In the genomic region with DNA sequence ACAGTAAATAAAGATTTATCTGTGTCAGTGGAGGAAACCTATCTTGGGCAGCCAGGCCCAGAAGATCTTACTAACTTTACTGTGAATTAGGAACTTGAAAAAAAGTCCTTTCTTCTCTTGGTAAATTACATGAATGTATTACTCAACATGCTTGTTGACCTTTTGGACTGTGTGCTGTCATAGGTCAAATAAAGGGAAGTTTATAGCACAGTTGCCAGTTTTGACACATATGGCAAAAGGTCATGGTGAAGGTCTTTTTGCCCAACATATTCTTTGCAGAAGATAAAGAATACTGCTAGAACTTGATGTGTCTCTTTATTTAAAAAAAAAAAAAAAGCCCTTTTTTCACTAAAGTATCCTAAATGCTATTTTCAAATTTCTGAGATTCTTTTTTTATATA, we compare ENCODE assay signal across 51 mouse cellular contexts. TPM values are rescaled to one million over a fixed set of nuclear protein-coding genes. Genes with fewer than 3 reads are reported as not detected.
"Had no signal": no experiment of that assay in that cellular context is flagged by ENCODE, and none has a peak within 500 bp of the region (broad histone marks: within the 10 kb centered on the region; RNA-seq: fewer than 3 reads in every experiment).

No protein-coding gene starts in this region.

- H3K4me1 ChIP-seq: heart, embryonic 12.5 days; heart, embryonic 13.5 days; heart, embryonic 15.5 days; hindbrain, embryonic 10.5 days; hindbrain, embryonic 12.5 days; hindbrain, embryonic 13.5 days; hindbrain, embryonic 15.5 days; intestine, embryonic 15.5 days; kidney, embryonic 15.5 days had no signal

- ATAC-seq: hindbrain, embryonic 16.5 days; hindbrain, postnatal 0 days; inflammation-experienced regulatory T-cells, adult 6 months; intestine, embryonic 15.5 days; intestine, embryonic 16.5 days; intestine, postnatal 0 days had no signal

- H3K9me3 ChIP-seq: heart, embryonic 12.5 days; heart, embryonic 15.5 days; hindbrain, embryonic 12.5 days; hindbrain, embryonic 13.5 days; hindbrain, embryonic 15.5 days; intestine, embryonic 15.5 days; kidney, embryonic 15.5 days had no signal

- H3K4me3 ChIP-seq: heart, embryonic 12.5 days; heart, embryonic 13.5 days; heart, embryonic 15.5 days; hindbrain, embryonic 10.5 days; hindbrain, embryonic 12.5 days; hindbrain, embryonic 13.5 days; hindbrain, embryonic 15.5 days; intestine, embryonic 15.5 days; kidney, embryonic 15.5 days; layer of hippocampus, adult 2 months; left cerebral cortex, adult 2 months had no signal

- H3K27ac ChIP-seq: heart, embryonic 13.5 days; heart, embryonic 15.5 days; hindbrain, embryonic 10.5 days; hindbrain, embryonic 12.5 days; hindbrain, embryonic 13.5 days; hindbrain, embryonic 14.5 days; hindbrain, embryonic 15.5 days; hindbrain, postnatal 0 days; intestine, embryonic 15.5 days; kidney, embryonic 15.5 days; kidney, postnatal 0 days; layer of hippocampus, adult 2 months; left cerebral cortex, adult 2 months had no signal

- DNase-seq: heart, postnatal 10 days; heart, postnatal 14 days; heart, postnatal 36 days; heart, postnatal 4 days; kidney, adult 11 months; kidney, adult 18-20 months; kidney, adult 2 months; kidney, adult 8-10 months; kidney, adult 9 months; kidney, postnatal 10 days; kidney, postnatal 14 days; kidney, postnatal 25 days; kidney, postnatal 36 days; kidney, postnatal 4 days; layer of hippocampus, adult 9-11 months; layer of hippocampus, postnatal 36 days had no signal

- H3K9ac ChIP-seq: heart, embryonic 12.5 days; heart, embryonic 13.5 days; heart, embryonic 15.5 days; hindbrain, embryonic 12.5 days; hindbrain, embryonic 13.5 days; hindbrain, embryonic 14.5 days; hindbrain, embryonic 15.5 days; intestine, embryonic 15.5 days; kidney, embryonic 15.5 days had no signal

- H3K27me3 ChIP-seq: heart, embryonic 12.5 days; heart, embryonic 13.5 days; heart, embryonic 15.5 days; hindbrain, embryonic 12.5 days; hindbrain, embryonic 13.5 days; hindbrain, embryonic 15.5 days; intestine, embryonic 15.5 days; kidney, embryonic 15.5 days had no signal

- H3K36me3 ChIP-seq: heart, embryonic 12.5 days; heart, embryonic 13.5 days; heart, embryonic 15.5 days; hindbrain, embryonic 10.5 days; hindbrain, embryonic 12.5 days; hindbrain, embryonic 13.5 days; hindbrain, embryonic 15.5 days; intestine, embryonic 15.5 days; kidney, embryonic 15.5 days had no signal

- H3K4me2 ChIP-seq: heart, embryonic 11.5 days; heart, embryonic 12.5 days; heart, embryonic 13.5 days; heart, embryonic 15.5 days; hindbrain, embryonic 12.5 days; hindbrain, embryonic 13.5 days; hindbrain, embryonic 14.5 days; hindbrain, embryonic 15.5 days; intestine, embryonic 15.5 days; kidney, embryonic 15.5 days had no signal

RNA-seq across cellular contexts. Expression of gene Vmn2r106, which starts 1.6 kb away (rescaled TPM):
- total RNA-seq: heart, postnatal 10 days; heart, postnatal 14 days; heart, postnatal 25 days; heart, postnatal 36 days; heart, postnatal 4 days; hematopoietic stem cell, adult 5-6 weeks; hindbrain, postnatal 0 days; layer of hippocampus, adult 18-20 months; layer of hippocampus, adult 2 months; layer of hippocampus, adult 8-10 months; layer of hippocampus, postnatal 10 days; layer of hippocampus, postnatal 14 days; layer of hippocampus, postnatal 25 days; layer of hippocampus, postnatal 36 days; left cerebral cortex, adult 18-20 months; left cerebral cortex, adult 2 months had no signal
- polyA plus RNA-seq: heart, embryonic 11.5 days; heart, embryonic 12.5 days; heart, embryonic 13.5 days; heart, embryonic 14.5 days; heart, embryonic 15.5 days; heart, embryonic 16.5 days; heart, postnatal 0 days; hindbrain, embryonic 10.5 days; hindbrain, embryonic 11.5 days; hindbrain, embryonic 12.5 days; hindbrain, embryonic 13.5 days; hindbrain, embryonic 14.5 days; hindbrain, embryonic 15.5 days; hindbrain, embryonic 16.5 days; hindbrain, postnatal 0 days; inflammation-experienced regulatory T-cells, adult 6 months; intestine, embryonic 14.5 days; intestine, embryonic 15.5 days; intestine, embryonic 16.5 days; intestine, postnatal 0 days; kidney, adult 2 months; kidney, embryonic 14.5 days; kidney, embryonic 15.5 days; kidney, embryonic 16.5 days; kidney, postnatal 0 days; large intestine, adult 2 months had no signal

RNA-seq across cellular contexts. Expression of gene Vmn2r105, which starts 52.1 kb away (rescaled TPM):
- total RNA-seq: heart, postnatal 10 days; heart, postnatal 14 days; heart, postnatal 25 days; heart, postnatal 36 days; heart, postnatal 4 days; hematopoietic stem cell, adult 5-6 weeks; hindbrain, postnatal 0 days; layer of hippocampus, adult 18-20 months; layer of hippocampus, adult 2 months; layer of hippocampus, adult 8-10 months; layer of hippocampus, postnatal 10 days; layer of hippocampus, postnatal 14 days; layer of hippocampus, postnatal 25 days; layer of hippocampus, postnatal 36 days; left cerebral cortex, adult 18-20 months; left cerebral cortex, adult 2 months had no signal
- polyA plus RNA-seq: heart, embryonic 11.5 days; heart, embryonic 12.5 days; heart, embryonic 13.5 days; heart, embryonic 14.5 days; heart, embryonic 15.5 days; heart, embryonic 16.5 days; heart, postnatal 0 days; hindbrain, embryonic 10.5 days; hindbrain, embryonic 11.5 days; hindbrain, embryonic 12.5 days; hindbrain, embryonic 13.5 days; hindbrain, embryonic 14.5 days; hindbrain, embryonic 15.5 days; hindbrain, embryonic 16.5 days; hindbrain, postnatal 0 days; intestine, embryonic 14.5 days; intestine, embryonic 15.5 days; intestine, embryonic 16.5 days; intestine, postnatal 0 days; kidney, adult 2 months; kidney, embryonic 14.5 days; kidney, embryonic 15.5 days; kidney, embryonic 16.5 days; kidney, postnatal 0 days; large intestine, adult 2 months had no signal

RNA-seq across cellular contexts. Expression of gene Vmn2r107, which starts 58.1 kb away (rescaled TPM):
- total RNA-seq: heart, postnatal 10 days; heart, postnatal 14 days; heart, postnatal 25 days; heart, postnatal 36 days; heart, postnatal 4 days; hematopoietic stem cell, adult 5-6 weeks; hindbrain, postnatal 0 days; layer of hippocampus, adult 18-20 months; layer of hippocampus, adult 2 months; layer of hippocampus, adult 8-10 months; layer of hippocampus, postnatal 10 days; layer of hippocampus, postnatal 14 days; layer of hippocampus, postnatal 25 days; layer of hippocampus, postnatal 36 days; left cerebral cortex, adult 18-20 months; left cerebral cortex, adult 2 months had no signal
- polyA plus RNA-seq: heart, embryonic 11.5 days; heart, embryonic 12.5 days; heart, embryonic 13.5 days; heart, embryonic 14.5 days; heart, embryonic 15.5 days; heart, embryonic 16.5 days; heart, postnatal 0 days; hindbrain, embryonic 10.5 days; hindbrain, embryonic 11.5 days; hindbrain, embryonic 12.5 days; hindbrain, embryonic 13.5 days; hindbrain, embryonic 14.5 days; hindbrain, embryonic 15.5 days; hindbrain, embryonic 16.5 days; hindbrain, postnatal 0 days; inflammation-experienced regulatory T-cells, adult 6 months; intestine, embryonic 14.5 days; intestine, embryonic 15.5 days; intestine, embryonic 16.5 days; intestine, postnatal 0 days; kidney, adult 2 months; kidney, embryonic 14.5 days; kidney, embryonic 15.5 days; kidney, embryonic 16.5 days; kidney, postnatal 0 days; large intestine, adult 2 months had no signal
